In the genomic region with DNA sequence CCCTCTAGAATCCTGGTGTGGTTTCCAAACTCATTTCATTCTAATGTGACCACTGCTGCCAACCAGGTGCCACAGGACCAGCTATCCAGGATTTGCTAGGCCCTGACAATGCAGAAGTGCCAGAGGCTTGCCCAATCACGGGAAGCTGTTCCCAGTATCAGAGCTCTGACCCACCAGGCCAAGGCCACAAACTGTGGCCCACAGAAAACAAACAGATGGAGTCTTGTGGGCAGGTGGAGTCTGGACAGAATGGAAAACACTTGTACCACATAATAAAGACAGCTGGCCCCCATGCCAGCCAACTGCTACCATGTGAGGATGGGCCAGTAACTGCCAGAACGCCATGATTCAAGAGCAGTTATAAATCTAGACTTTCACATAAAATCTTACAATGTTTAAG, we compare ENCODE assay signal across 16 mouse cellular contexts.
DNase-seq lines count a peak whose midpoint lies in the region; ATAC-seq and TF ChIP-seq lines count a peak whose summit lies in the region.
"Had no signal": no experiment of that assay in that cellular context is flagged by ENCODE, and none has a peak within 500 bp of the region (broad histone marks: within the 10 kb centered on the region; RNA-seq: fewer than 3 reads in every experiment).

No protein-coding gene starts in this region.

- no peaks in the 10 kb centered on the region for H3K36me3 ChIP-seq in forebrain, embryonic 15.5 days
- no peaks in the 10 kb centered on the region for H3K36me3 ChIP-seq in myocyte (ENCODE audit: control insufficient read depth, insufficient read depth)
- H3K36me3 ChIP-seq: heart, embryonic 10.5 days; neural tube, embryonic 15.5 days had no signal

- H3K4me2 ChIP-seq in forebrain, embryonic 15.5 days (replicated peaks): no peak overlapping the region
- no peak overlapping the region for H3K4me2 ChIP-seq in myocyte (ENCODE audit: low read depth)
- H3K4me2 ChIP-seq: neural tube, embryonic 15.5 days had no signal

- no peak for TF ChIP-seq CTCF in cerebellum, adult 2 months (IDR thresholded peaks at IDR 0.05; ENCODE audit: borderline replicate concordance, insufficient read depth, low read depth, low read length)

- WGBS in cerebellum, adult 2 months: 22% methylated on average over 2 of the region's 2 CpGs
- 55% methylated on average over 2 of the region's 2 CpGs for WGBS in forebrain, embryonic 15.5 days

- peak; percentile 53; the same call in 1 of the 2 replicates for ATAC-seq in forebrain, embryonic 15.5 days (replicated peaks)

- TF ChIP-seq POLR2A in cerebellum, adult 2 months (IDR thresholded peaks at IDR 0.05; ENCODE audit: borderline replicate concordance, insufficient read depth, low read length): no peak
- TF ChIP-seq POLR2A in myocyte (IDR thresholded peaks at IDR 0.05; ENCODE audit: insufficient read length, low read depth): no peak

- no peak overlapping the region for H3K27ac ChIP-seq in cerebellum, adult 2 months (ENCODE audit: insufficient read depth, low read length)
- H3K27ac ChIP-seq in forebrain, embryonic 15.5 days (replicated peaks): peak overlapping the region; percentile 57
- H3K27ac ChIP-seq: heart, embryonic 10.5 days; stomach, postnatal 0 days had no signal

- no peaks in the 10 kb centered on the region for H3K9me3 ChIP-seq in forebrain, embryonic 15.5 days
- H3K9me3 ChIP-seq: heart, embryonic 10.5 days; neural tube, embryonic 15.5 days had no signal

- H3K9ac ChIP-seq in forebrain, embryonic 15.5 days (replicated peaks): no peak overlapping the region
- H3K9ac ChIP-seq: neural tube, embryonic 15.5 days had no signal

- intact Hi-C loops in left cerebral cortex, postnatal 4 days (cut with DNase I): no loop called here

- H3K27me3 ChIP-seq in cerebellum, adult 2 months (ENCODE audit: control insufficient read depth, insufficient read depth, low read length): no peaks in the 10 kb centered on the region
- no peaks in the 10 kb centered on the region for H3K27me3 ChIP-seq in forebrain, embryonic 15.5 days
- H3K27me3 ChIP-seq in myocyte (ENCODE audit: control insufficient read depth, insufficient read depth, insufficient read length): no peaks in the 10 kb centered on the region
- H3K27me3 ChIP-seq: neural tube, embryonic 15.5 days had no signal

- H3K4me1 ChIP-seq in cerebellum, adult 2 months (ENCODE audit: control insufficient read depth, insufficient read depth, low read length): no peaks in the 10 kb centered on the region; the same call in 1 of the 2 replicates
- H3K4me1 ChIP-seq in forebrain, embryonic 15.5 days: peaks cover 21% of the 10 kb centered on the region

- H3K4me3 ChIP-seq in cerebellum, adult 2 months (replicated peaks; ENCODE audit: insufficient read depth, low read depth, low read length): no peak overlapping the region
- H3K4me3 ChIP-seq in forebrain, embryonic 15.5 days: no peak overlapping the region
- no peak overlapping the region for H3K4me3 ChIP-seq in myocyte
- H3K4me3 ChIP-seq: heart, embryonic 10.5 days; neural tube, embryonic 15.5 days had no signal

- no peaks in the 10 kb centered on the region for H3K79me2 ChIP-seq in myocyte (ENCODE audit: control insufficient read depth, insufficient read depth)

- DNase-seq in cerebellum, adult 9-11 months: peak; percentile 22
- DNase-seq in cerebellum, adult 2 months: no peak
- peak; percentile 34 for DNase-seq in left cerebral cortex, postnatal 4 days
- DNase-seq in left cerebral cortex, adult 11 months (ENCODE audit: low spot score): no peak
- DNase-seq in right cerebral cortex, postnatal 36 days (ENCODE audit: low spot score in 2 of 2): no peak
- DNase-seq: gastrocnemius, postnatal 10 days; heart, postnatal 14 days; lung, adult 18-20 months; lung, postnatal 4 days; right cerebral cortex, adult 18-20 months; thymus, postnatal 25 days had no signal

- H3ac ChIP-seq in myocyte (ENCODE audit: control insufficient read depth, insufficient read length): no peak overlapping the region

TF ChIP-seq in myocyte, 11 proteins besides CTCF, POLR2A, EP300 and RAD21:
- TF ChIP-seq SRF (IDR thresholded peaks at IDR 0.05; ENCODE audit: control insufficient read depth, insufficient read length, low read depth) (no peak), MYOG (IDR thresholded peaks at IDR 0.05; ENCODE audit: control insufficient read depth in 1 of 3, insufficient read depth in 1 of 3, insufficient read length in 2 of 3, low read depth in 2 of 3) (peak; percentile 35 to 75 (median 63)), POLR2AphosphoS2 (IDR thresholded peaks at IDR 0.05; ENCODE audit: insufficient read length, low read depth) (no peak), USF1 (IDR thresholded peaks at IDR 0.05; ENCODE audit: low read depth) (no peak), MYOD1 (IDR thresholded peaks at IDR 0.05; ENCODE audit: control insufficient read depth in 1 of 3, insufficient read length in 2 of 3, low read depth in 2 of 3) (peak in 2 of 3 experiments; percentile 58 to 72), E2F4 (IDR thresholded peaks at IDR 0.05; ENCODE audit: insufficient read depth) (no peak), TCF12 (IDR thresholded peaks at IDR 0.05; ENCODE audit: insufficient read depth, poor library complexity, severe bottlenecking) (peak; percentile 78), CEBPB (IDR thresholded peaks at IDR 0.05; ENCODE audit: insufficient read depth, poor library complexity, severe bottlenecking) (peak; percentile 47; the same call in 1 of the 2 replicates), TCF3 (IDR thresholded peaks at IDR 0.05; ENCODE audit: insufficient read length, low read depth) (peak; percentile 46)

Comparison
In these comparisons a context has a peak if more than half of its experiments do, and no peak if none do; other contexts are left out.
1. DNase-seq: peak in cerebellum, adult 9-11 months (single experiment) and left cerebral cortex, postnatal 4 days (single experiment); none in cerebellum, adult 2 months (0 of 2), left cerebral cortex, adult 11 months (single experiment) and right cerebral cortex, postnatal 36 days (0 of 2).